Mouse (Mus musculus) megakaryocyte, embryonic 14.5 days (primary cell): ENCODE data around the gene Dnajc28. TPM values are rescaled to one million over a fixed set of nuclear protein-coding genes. Genes with fewer than 3 reads are reported as not detected.
A peak's percentile ranks its signal among the peaks of the same experiment; 100 is the strongest.

ENCODE experiments used
- H3K27me3 ChIP-seq: replicated peaks from 2 replicates; pipeline ENCODE3; 2012; ENCODE audit warnings: inconsistent platforms
- H3K36me3 ChIP-seq: replicated peaks from 2 replicates; pipeline ENCODE3; 2012; ENCODE audit warnings: low read length, inconsistent platforms, mixed read lengths
- H3K4me1 ChIP-seq: 2 replicates; pipeline ENCODE4 v1.6.1; 2012; ENCODE audit warnings: inconsistent platforms
- H3K4me3 ChIP-seq: replicated peaks from 2 replicates; pipeline ENCODE3; 2012; ENCODE audit warnings: moderate library complexity, mild to moderate bottlenecking, inconsistent platforms
- H3K9me3 ChIP-seq: 2 replicates; pipeline ENCODE4 v1.6.1; 2012; ENCODE audit warnings: inconsistent platforms
- FLI1 ChIP-seq: IDR thresholded peaks from 2 replicates; pipeline ENCODE4 v1.6.1; 2012; ENCODE audit warnings: low read length, inconsistent platforms, mixed read lengths
- GATA1 ChIP-seq: IDR thresholded peaks from 3 replicates; pipeline ENCODE4 v1.6.1; 2012; ENCODE audit warnings: mixed read lengths, low read length, inconsistent platforms, borderline replicate concordance
- polyA plus RNA-seq: library from polyadenylated mRNA; stranded (reverse); fragments of >175 nt; gene quantifications from 2 replicates; pipeline ENCODE4 v1.2.3, GENCODE M21; 2012; ENCODE audit warnings: low replicate concordance; ENCODE audit not compliant: insufficient read depth

The Dnajc28 gene
- polyA plus RNA-seq, 1 experiment, result 0.92 TPM

DNA sequence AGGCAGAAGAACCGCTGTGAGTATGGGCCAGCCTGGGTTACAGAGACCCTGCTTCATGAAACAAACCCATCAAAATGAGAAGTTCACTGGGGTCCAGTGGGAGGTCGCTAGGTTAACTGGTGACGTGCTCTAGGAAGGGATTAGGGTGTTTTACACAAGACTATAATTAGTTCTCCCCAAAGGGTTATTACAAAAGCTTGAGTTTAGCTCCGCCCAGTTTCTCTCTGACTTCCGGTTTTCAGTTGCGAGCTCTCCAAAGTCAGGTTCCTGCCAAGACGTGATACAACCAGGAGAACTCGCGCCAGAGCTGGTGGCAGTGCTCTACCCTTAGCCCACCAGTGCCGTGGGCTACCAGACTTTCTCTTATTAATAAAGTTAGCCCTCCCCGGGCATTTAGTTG lies 7.6 kb downstream of the Dnajc28 start:
- Histone ChIP-seq H3K36me3 (no peaks in the 10 kb centered on the region), H3K4me1 (peaks cover 16% of the 10 kb centered on the region), H3K4me3 (no peak overlapping the region), H3K9me3 (peaks cover 5% of the 10 kb centered on the region), H3K27me3 (peaks cover 13% of the 10 kb centered on the region)
- TF ChIP-seq GATA1 (no peak), FLI1 (no peak)

DNA sequence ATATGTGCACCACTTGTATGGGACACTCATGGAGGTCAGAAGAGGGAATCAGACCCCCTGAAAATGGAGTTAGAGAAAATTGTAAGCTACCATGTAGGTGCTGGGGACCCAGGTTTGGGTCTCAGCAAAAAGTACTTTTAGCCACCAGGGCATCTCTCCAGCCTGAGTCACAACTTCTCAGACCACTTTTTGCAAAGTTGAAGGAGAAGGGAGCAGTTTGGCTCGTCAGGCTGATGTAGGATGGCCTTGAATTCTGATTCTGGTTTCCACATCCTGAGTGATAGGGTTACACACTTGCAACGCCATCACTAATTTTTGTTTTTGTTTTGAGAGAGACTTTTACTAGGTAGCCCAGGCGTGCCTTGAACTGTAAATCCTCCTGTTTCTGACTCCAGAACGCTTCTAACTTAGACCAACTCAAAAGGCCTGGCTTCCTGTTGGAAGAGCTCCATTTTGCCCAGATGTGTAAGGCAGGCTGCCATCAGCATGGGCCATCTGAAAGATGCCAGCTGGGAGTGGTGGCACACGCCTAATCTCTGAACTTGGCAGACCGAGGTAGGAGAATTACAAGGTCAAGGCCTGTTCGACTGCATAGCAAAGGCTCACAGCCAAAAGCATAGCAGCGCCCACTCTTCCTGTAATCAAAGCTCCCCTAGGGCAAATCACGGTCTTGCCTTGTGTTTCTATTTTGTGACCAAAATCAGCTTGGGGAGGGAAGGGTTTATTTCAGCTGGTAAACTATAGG lies 9.2 kb downstream of the Dnajc28 start:
- H3K27me3 ChIP-seq, result peaks cover 17% of the 10 kb centered on the region
- no peaks in the 10 kb centered on the region for H3K36me3 ChIP-seq
- H3K4me3 ChIP-seq, result no peak overlapping the region
- H3K4me1 ChIP-seq, result peaks cover 16% of the 10 kb centered on the region
- H3K9me3 ChIP-seq, result peaks cover 5% of the 10 kb centered on the region
- TF ChIP-seq FLI1 (no peak), GATA1 (no peak)

DNA sequence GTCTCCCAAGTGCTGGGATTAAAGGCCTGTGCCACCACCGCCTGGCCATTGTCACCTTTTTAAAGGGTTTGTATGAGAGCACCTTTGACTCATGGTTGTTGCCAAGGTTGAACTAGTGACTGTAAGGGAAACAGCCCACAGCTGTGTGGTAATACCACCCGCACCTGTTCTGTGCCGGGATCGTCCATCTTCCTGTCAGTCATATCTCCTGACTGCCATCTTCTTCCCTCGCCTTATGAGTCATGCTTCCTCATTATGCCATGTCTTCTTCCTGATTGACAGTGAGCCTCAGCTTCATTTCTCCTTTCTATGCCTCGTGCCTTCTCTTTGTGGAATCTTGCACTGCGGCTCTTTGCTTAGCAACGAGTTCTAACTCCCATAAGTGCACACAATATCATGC lies 11.9 kb downstream of the Dnajc28 start:
- Histone ChIP-seq H3K9me3 (peaks cover 5% of the 10 kb centered on the region), H3K36me3 (no peaks in the 10 kb centered on the region), H3K4me3 (peak overlapping the region; percentile 3), H3K27me3 (peaks cover 13% of the 10 kb centered on the region), H3K4me1 (peaks cover 7% of the 10 kb centered on the region)
- TF ChIP-seq FLI1 (no peak), GATA1 (no peak)

DNA sequence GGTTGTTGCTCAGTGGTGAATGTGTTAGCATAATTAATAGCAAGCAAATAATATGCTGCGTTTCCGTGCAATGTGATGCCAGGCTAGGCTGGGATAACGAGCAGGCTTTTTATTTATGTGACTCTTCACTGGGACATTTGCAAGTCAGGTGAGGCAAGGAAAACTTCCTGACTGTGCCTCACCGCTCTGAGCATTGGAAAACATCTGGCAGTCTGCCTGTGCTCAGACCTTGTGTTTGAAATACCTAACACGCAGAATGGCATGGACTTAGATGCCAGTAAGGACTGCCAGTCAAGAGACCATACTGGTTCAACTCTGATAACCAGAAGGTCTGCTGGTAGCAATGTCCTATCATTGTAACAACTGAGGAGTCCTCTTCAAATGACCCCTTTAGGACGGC lies 13.7 kb downstream of the Dnajc28 start:
- Histone ChIP-seq H3K4me1 (peaks cover 17% of the 10 kb centered on the region), H3K4me3 (no peak overlapping the region), H3K27me3 (peaks cover 22% of the 10 kb centered on the region), H3K9me3 (peaks cover 5% of the 10 kb centered on the region), H3K36me3 (no peaks in the 10 kb centered on the region)
- TF ChIP-seq GATA1 (no peak), FLI1 (no peak)

DNA sequence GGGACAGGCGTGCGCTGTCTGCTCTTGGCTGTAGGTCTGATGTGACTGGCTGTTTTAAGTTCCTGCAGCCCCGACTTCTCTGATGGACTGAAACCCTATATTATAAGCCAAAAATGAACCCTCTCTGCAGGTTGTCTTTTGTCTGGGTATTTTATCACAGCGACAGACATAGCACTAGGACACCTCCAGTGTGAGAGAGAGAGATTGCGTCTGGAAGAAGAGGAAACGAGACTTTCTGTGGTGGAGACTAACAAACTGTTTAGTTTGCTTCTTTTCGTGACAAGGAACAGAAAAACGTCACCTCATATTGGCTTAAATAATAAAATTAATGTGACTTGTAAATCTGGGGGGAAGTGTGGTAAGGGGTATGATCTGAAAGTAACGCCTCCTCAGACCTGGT lies 17.1 kb downstream of the Dnajc28 start:
- no peak for TF ChIP-seq FLI1
- TF ChIP-seq GATA1, result no peak
- Histone ChIP-seq H3K9me3 (no peaks in the 10 kb centered on the region), H3K4me3 (no peak overlapping the region), H3K27me3 (peaks cover 19% of the 10 kb centered on the region), H3K36me3 (no peaks in the 10 kb centered on the region), H3K4me1 (peaks cover 38% of the 10 kb centered on the region)

DNA sequence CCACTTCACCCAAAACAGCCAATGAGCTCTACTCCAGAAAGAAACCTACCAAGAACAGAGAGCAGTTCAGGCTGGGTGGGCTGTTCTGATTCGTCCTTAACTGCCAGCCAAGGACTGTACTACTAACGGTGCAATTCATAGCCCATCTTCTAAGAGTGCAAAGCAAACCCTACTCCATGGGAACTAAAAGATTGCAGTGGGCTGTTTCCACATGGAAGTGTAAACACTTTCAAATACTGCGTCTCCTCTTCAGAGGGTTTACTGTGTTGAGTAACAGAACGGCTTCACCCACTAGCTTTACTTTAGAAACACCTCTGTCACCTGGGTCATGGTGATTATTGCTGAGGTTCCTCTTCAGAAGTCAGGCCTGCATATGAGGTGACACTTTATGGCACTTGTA lies 17.7 kb downstream of the Dnajc28 start:
- H3K27me3 ChIP-seq, result peaks cover 16% of the 10 kb centered on the region
- TF ChIP-seq FLI1 (no peak), GATA1 (no peak)
- peak overlapping the region; percentile 26 for H3K4me3 ChIP-seq
- H3K9me3 ChIP-seq, result no peaks in the 10 kb centered on the region
- no peaks in the 10 kb centered on the region for H3K36me3 ChIP-seq
- peaks cover 44% of the 10 kb centered on the region for H3K4me1 ChIP-seq

DNA sequence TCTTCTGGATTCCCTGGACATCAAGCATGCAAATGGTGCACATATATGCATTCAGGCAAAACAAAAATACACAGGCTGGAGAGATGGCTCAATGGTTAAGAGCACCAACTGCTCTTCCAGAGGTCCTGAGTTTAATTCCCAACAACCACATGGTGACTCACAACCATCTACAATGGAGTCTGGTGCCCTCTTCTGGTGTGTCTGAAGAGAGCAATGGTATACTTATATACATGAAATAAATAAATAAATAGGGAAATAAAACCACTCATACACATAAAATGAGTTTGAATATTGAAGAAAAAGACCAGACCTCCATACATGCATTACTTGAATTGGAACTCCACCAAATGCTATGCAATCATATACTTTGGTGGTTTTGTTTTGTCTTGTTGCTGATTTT lies 19.6 kb downstream of the Dnajc28 start:
- Histone ChIP-seq H3K27me3 (peaks cover 15% of the 10 kb centered on the region), H3K9me3 (no peaks in the 10 kb centered on the region), H3K4me1 (peaks cover 52% of the 10 kb centered on the region), H3K36me3 (peaks cover 7% of the 10 kb centered on the region), H3K4me3 (no peak overlapping the region)
- TF ChIP-seq FLI1, result no peak
- no peak for TF ChIP-seq GATA1

DNA sequence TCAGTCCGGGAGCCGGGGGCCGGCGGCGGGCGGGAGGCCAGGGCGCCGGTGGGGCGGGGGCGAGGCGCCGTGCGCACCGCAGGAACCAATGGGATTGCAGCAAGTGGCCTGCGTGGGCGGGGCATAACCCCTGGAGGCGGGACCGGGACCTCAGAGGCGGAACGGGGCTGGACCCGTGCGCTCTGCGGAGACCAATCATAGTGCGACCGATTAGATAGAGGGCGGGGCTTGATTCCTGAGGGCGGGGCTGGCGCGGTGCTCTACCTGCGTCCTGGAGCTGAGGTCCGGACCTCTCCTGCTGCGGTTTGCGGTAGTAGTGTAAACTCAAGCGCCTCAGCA lies 21.2 kb downstream of the Dnajc28 start, which contains the start of gene Tmem50b:
Gene Tmem50b (minus strand): TSS at position 129 of the 339 bp plus-strand sequence.
- no peak for TF ChIP-seq GATA1
- no peak for TF ChIP-seq FLI1
- Histone ChIP-seq H3K4me1 (peaks cover 67% of the 10 kb centered on the region), H3K4me3 (peak within 1 kb of the TSS; percentile 96), H3K36me3 (peaks cover 11% of the 10 kb centered on the region), H3K27me3 (peaks cover 13% of the 10 kb centered on the region), H3K9me3 (no peaks in the 10 kb centered on the region)

DNA sequence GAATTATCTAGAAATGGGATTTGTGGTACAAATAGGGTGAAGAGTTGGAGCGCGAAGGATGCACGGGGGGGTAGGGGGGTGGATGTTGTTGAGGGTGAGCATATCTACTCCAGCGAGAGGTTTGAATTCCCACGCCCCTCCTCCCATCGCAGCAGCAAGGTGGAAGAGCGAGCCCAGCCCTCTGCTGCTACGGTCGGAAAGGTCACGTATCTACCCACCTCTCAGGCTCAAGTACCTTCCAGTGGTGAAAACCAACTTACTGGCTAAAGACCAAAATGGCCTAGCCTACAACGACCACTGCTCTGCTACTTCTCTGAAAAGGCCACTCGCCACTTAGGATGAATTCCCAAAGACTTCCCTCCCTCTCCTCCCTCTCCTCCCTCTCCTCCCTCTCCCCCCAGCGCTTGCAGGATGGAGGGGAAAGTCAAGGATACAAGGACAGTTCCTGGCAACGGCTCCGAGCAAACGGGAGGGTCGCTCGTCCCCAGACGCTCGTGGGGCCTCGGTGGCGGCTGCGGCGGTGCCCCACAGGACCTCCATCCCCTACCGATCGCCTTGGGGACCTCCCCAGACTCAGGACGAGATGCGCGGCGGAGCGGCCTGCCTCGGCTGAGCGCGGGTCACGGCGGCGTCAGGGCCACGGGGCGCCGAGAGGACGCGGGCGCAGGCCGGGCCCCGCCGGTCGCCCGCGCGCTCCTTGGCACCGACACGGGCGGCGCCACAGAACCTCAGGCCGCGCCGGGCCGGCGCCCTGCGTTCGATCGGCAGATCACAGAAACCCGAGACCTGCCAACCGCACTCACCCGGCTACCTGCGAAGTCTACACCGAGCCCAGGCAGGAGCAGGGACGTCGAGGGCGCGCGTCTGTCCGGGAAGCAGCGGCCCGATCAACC lies 21.8 kb downstream of the Dnajc28 start:
- no peak for TF ChIP-seq FLI1
- no peak for TF ChIP-seq GATA1
- peak overlapping the region; percentile 96 for H3K4me3 ChIP-seq
- peaks cover 15% of the 10 kb centered on the region for H3K36me3 ChIP-seq
- H3K27me3 ChIP-seq, result peaks cover 13% of the 10 kb centered on the region
- H3K9me3 ChIP-seq, result no peaks in the 10 kb centered on the region
- H3K4me1 ChIP-seq, result peaks cover 73% of the 10 kb centered on the region

DNA sequence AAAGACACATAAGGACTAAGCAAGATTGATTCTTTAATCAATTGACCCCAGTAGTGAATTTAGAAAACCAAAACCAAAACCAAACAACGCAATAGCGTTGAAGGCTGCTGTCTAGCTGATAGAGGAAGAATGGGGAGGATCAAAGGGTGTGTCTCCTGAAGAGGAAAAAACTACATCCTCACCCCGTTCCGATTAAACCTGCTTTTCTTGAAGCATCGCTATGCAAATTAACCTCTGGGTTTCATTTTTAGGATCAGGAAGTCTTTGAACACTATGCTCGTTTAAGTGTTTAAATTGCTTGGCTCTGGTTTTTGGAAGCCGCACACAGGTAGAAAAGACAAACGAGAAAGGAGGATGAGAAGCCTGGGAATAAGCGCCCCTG lies 22.4 kb downstream of the Dnajc28 start:
- peak overlapping the region; percentile 96 for H3K4me3 ChIP-seq
- peaks cover 70% of the 10 kb centered on the region for H3K4me1 ChIP-seq
- peaks cover 11% of the 10 kb centered on the region for H3K27me3 ChIP-seq
- H3K9me3 ChIP-seq, result no peaks in the 10 kb centered on the region
- H3K36me3 ChIP-seq, result peaks cover 19% of the 10 kb centered on the region
- TF ChIP-seq GATA1, result no peak
- no peak for TF ChIP-seq FLI1
